Mouse (Mus musculus): ENCODE measurements around the gene Thap12. TPM values are rescaled to one million over a fixed set of nuclear protein-coding genes. Genes with fewer than 3 reads are reported as not detected.

Thap12 gene
- polyA plus RNA-seq (2012; ENCODE audit: low replicate concordance), result 17.4 and 40.9 TPM in 2 replicates

DNA sequence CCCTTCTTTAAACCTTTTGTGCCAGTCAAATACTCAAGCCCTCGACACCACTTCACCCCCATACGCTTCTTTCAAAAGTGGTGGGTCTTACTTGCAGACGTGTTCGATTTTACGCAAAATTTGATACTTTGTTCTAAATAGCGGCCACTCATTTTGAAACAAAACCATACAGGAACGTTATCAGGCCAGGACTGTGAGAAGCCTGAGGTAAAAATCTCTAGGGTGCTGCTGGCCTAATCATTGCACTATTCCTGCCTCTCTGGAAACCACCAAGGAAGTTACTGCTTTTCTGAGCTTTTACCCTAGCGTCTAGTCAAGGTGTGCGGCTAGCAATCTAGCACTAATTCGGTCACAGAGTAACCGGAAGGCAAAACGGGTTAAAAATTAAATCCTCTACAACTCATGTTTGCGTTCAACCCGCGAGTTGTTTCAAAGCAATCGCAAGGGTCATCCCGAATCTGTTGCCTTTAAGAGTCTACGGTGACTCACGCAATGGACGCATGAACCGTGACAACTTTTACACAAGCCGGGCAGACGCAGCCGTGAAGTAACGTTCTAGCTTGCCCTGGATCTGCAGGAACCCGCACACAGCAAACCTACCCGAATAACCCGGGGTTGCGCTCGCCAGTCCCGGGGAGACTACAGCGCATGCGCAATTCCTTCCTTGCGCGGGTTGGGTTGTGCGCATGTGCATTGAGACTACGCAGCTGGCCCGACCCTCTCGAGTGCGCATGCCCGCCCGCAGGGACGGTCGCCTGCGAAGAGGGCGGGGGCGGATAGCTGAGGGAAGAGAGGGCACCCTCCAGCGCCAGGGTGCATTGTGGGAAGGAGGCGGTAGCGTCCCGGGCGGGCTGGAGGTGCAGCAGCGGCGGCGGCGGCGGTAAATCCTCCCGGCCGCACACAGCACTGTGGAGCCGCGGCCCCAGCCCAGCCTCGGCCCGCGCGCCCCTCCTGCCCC, at the start of gene Thap12:
TSS of gene Thap12 (plus strand) at position 821 of the 958 bp plus-strand sequence.

DNA sequence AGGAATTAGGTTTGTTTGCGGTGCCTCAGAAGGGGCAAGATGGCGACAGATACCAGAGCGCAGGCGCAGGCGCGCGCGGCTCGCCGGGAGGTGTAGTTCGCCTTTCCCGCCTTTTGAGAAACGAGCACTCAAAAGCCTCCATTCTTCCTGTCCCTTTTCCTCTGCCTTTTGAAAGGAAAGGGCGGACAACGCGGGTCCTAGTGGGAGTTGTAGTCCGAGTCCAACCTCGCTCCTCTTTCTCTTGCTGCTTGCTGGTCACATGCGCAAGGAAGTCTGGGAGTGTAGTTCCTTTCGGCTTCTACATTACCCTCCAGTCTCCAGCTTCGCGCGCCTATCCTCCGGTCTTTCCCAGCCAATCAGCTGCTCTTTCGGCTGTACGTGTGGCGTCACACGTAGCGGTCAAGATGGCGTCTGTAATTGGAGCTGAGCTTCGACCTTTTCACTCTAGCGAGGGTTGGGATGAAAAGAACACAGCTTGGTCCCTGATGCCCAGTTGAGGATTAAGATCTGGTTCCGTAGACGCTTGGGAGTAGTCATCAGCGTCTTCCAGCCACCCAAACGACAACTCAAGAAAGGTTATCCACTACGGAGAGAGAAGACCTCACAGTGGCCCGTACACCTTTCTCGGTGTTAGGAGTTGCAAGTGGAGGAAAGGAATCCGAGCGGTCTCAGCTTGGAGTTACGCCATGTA, 46.2 kb upstream of the Thap12 start, which contains the start of gene Emsy:
TSS of gene Emsy (minus strand) at position 253 of the 691 bp plus-strand sequence.

Other genes starting within 250 kb of the Thap12 start
- gene Lrrc32, start 213.8 kb upstream of the Thap12 start, polyA plus RNA-seq (2012; ENCODE audit: low replicate concordance), result 2.4 and 3.3 TPM in 2 replicates
- 2.9 and 6.0 TPM in 2 replicates for gene Emsy, start 46.3 kb upstream of the Thap12 start, polyA plus RNA-seq (2012; ENCODE audit: low replicate concordance)
- gene Wnt11, start 132.0 kb downstream of the Thap12 start, polyA plus RNA-seq (2012; ENCODE audit: low replicate concordance), result 0.44 and 1.1 TPM in 2 replicates